Mouse (Mus musculus): ENCODE data around the gene Cdrt4. TPM values are rescaled to one million over a fixed set of nuclear protein-coding genes. Genes with fewer than 3 reads are reported as not detected.

Cdrt4 gene
- polyA plus RNA-seq, 1 experiment, result not detected

GRCm38 (mm10) chr11:62990811-62991210 is 39.8 kb downstream of the Cdrt4 start:
- WGBS, result 64% methylated on average over 5 of the region's 5 CpGs

DNA sequence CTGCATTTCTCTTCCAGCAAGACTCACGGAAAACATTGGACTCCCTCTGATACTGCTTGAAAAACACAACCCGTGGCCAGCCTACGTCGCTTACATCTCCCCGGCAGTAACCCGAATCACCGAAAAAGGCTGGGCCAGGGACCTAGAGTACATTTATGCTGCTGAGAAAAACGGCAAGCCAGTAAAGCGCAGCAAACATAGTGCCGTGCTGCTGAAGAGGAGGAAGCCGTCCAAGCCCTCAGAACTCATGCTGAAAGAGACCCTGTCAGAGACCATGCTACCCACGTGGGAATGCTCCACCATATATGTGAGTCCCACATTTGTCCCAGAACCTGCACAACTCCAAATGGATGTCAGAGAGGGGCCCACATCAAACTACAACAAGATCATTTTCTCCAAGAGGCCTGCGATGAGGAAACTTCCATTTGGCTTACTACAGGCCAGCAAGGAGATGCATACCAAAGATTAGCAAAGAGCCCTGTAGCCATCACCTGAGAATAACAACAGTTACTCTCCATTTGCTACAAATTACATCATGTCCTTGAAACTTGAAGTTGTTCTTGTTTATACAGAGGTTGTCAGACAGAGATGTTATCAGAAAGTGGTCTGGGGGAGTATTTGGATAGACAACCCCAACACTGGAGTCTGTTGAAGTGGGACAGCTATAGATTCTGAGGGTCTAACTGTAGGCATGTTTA is 41.7 kb downstream of the Cdrt4 start:
- WGBS, result 85% methylated on average over 13 of the region's 13 CpGs
- DNase-seq (ENCODE audit: low read depth, low spot score), result no peak

More at GRCm38 (mm10) chr11:62990811-62991210, 39.8 kb downstream of the Cdrt4 start:
- no peak for DNase-seq (ENCODE audit: low read depth, low spot score)

DNA sequence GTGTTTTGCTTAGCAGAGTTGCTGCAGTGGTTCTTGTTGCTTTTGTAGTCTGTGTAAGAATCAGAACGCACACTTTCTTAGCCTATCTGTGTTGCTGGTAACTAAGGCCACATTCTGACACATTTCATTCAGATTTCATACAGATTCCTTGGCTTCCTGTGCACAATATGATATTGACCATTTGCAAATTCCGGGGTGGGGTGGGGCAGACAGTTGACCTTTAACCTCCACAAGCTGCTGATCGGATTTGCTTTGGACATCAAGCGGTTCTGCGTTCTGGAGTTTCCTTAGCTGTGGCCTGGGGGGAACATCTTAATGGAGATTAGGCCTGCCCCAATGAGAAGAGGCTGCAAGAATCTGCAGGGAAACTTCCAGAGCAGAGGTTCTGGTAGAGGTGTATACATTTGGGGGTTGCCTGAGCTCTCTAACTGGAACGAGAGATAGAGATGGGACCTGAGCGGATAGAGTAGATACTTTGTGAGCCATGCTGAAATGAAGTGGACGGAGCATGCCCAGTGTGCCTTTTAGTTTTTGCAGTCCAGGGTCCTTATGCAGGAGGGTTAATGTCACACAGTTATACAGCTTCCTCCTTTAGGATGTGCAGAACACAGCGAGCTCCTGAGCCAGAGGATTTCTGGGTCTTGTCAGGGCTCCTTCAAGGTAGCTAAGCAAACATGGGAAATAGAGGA is 44.2 kb downstream of the Cdrt4 start:
- no peak for DNase-seq (ENCODE audit: low read depth, low spot score)
- 58% methylated on average over 9 of the region's 9 CpGs for WGBS

DNA sequence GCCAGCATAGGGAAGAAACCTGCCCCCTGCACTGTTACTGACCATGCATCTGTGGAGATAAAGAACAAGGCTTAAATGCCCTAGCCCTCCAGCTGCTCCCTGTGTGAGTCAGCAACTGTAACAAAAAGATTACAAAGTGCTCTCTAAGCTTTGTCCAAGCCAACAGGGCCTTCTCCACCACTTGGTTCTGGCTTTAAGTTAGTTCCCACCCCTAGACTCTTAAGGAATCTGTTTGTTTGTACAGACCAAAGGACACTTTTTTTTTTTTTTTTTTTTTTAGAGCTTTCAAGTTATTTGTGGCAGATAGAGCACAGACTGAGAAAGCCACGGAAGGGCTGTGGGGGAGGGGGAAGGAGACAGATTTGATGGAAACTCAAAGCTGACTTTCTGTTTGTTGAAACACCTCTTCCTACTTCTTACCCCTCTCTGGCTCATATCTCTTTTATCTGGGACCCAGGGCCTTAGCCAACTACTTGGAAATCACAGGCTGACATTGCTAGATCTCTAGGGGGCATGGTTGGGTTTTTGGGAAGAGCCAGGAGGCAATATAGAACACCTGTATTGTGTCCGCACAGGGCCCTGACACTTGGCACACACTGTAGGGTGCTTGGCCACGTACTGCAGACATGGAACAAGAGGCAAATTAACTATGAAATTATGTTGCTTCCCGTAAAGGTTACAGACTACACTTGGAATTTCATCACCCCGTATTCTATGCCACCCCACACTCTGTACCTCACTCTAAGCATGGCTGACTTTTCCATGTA is 44.9 kb downstream of the Cdrt4 start:
- WGBS, result 63% methylated on average over 5 of the region's 5 CpGs
- no peak for DNase-seq (ENCODE audit: low read depth, low spot score)

- DNase-seq (ENCODE audit: low read depth, low spot score), result no peak
- 69% methylated on average over 4 of the region's 4 CpGs for WGBS
Observed at GRCm38 (mm10) chr11:62996522-62996898, 45.5 kb downstream of the Cdrt4 start.

DNA sequence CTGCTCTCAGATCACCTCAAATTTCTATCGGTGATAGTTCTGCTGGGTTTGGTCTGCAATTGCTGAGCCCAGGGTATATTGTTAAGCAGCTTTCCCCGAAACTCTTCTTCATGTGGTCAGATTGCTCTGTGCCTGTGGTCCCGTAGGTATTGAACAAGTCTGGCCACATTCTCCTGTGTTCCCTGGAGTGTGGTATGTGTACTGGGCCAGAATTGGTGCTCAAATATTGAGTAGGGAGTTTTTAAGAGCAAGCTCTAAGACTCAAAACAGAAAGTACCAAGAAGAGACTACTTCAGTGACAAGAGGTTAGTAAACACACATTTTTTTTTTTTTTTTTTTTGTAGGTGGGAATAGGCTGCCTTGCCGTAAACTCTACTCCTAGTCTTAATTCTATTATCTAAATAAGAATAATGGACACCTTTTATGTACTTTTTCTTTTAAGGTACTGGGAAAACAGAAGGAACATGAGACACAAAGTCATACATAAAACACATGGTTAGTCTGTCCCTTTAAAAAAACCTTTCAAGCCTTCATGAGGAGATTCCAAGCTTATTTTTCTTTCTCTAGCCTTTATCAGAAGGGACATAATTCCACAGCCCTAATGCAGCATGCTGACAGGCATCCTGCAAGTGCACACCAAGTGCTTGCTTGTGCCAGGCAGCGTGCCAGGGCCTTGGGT is 46.2 kb downstream of the Cdrt4 start:
- no peak for DNase-seq (ENCODE audit: low read depth, low spot score)
- 82% methylated on average over 5 of the region's 5 CpGs for WGBS

DNA sequence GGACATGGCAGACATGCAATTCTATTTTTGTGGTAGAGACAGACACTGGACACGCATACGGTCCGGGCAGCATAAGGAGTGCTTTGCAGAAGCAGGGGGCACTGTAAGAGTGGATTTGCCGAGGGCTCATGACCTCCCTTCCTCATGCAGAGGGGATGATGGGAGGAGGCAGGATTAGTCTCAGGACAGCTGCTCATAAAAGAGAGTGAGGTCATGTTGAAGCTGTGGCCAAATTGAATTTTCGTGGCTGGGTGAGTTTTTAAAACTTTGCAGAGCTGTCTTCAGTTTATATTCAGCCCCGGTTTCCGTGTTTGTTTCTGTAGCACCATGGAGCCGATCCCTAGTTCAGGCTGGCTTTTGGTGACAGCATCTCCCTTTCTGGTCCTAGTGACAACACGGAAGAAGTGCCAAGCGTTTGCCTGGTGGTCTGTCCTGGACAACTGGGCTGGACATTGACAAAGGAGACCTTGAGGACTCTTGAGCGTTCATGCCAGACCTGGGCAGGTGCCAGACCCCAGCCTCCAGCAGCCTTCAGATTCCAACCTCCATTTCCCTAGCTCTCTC is 46.8 kb downstream of the Cdrt4 start:
- no peak for DNase-seq (ENCODE audit: low read depth, low spot score)
- WGBS, result 60% methylated on average over 11 of the region's 11 CpGs

DNA sequence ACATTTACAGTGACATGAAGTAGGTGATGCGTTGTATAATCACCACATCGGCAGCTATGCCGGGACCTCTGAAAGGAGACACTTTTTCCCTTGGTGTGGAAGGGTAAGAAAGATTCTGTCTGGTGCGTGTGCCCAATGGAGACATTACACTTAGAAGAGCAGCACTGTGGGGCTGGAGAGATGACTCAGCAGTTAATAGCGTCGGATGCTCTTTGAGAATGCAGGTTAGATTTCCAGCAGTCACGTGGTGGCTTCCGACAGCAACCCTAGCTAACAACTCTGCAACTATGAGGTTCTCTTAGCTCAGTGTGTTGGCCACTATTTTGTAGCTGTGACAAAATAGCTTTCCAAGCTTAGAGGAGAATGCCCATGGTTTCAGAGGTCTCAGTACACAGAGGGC is 49.1 kb downstream of the Cdrt4 start:
- 91% methylated on average over 8 of the region's 8 CpGs for WGBS
- DNase-seq (ENCODE audit: low read depth, low spot score), result no peak

DNA sequence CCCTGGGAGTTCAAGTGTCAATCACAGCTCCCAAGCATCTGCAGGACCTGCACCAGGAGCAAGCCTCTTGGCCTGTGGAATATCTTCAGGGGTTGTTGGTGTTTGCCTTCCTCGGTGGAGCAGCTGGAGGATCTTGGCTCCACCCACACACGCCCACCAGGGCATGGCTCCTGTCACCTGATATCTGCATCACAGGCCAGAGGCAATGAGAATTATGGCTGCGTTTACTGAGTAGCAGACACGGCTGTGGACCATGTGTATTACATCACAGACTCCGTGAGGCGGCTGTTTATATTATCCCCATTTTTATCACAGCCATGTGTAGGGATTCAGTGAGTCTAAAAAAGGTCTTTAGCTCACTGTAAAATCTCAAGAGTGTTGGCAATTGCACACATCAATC is 53.6 kb downstream of the Cdrt4 start:
- DNase-seq (ENCODE audit: low read depth, low spot score), result no peak
- 35% methylated on average over 6 of the region's 6 CpGs for WGBS

GRCm38 (mm10) chr11:63007376-63007775 is 56.4 kb downstream of the Cdrt4 start:
- DNase-seq (ENCODE audit: low read depth, low spot score), result no peak
- 93% methylated on average over 5 of the region's 5 CpGs for WGBS

GRCm38 (mm10) chr11:63008004-63008403 is 57.0 kb downstream of the Cdrt4 start:
- DNase-seq (ENCODE audit: low read depth, low spot score), result no peak
- WGBS, result 89% methylated on average over 3 of the region's 3 CpGs

- WGBS, result 61% methylated on average over 3 of the region's 3 CpGs
- no peak for DNase-seq (ENCODE audit: low read depth, low spot score)
Observed at GRCm38 (mm10) chr11:63009761-63010160, 58.8 kb downstream of the Cdrt4 start.

DNA sequence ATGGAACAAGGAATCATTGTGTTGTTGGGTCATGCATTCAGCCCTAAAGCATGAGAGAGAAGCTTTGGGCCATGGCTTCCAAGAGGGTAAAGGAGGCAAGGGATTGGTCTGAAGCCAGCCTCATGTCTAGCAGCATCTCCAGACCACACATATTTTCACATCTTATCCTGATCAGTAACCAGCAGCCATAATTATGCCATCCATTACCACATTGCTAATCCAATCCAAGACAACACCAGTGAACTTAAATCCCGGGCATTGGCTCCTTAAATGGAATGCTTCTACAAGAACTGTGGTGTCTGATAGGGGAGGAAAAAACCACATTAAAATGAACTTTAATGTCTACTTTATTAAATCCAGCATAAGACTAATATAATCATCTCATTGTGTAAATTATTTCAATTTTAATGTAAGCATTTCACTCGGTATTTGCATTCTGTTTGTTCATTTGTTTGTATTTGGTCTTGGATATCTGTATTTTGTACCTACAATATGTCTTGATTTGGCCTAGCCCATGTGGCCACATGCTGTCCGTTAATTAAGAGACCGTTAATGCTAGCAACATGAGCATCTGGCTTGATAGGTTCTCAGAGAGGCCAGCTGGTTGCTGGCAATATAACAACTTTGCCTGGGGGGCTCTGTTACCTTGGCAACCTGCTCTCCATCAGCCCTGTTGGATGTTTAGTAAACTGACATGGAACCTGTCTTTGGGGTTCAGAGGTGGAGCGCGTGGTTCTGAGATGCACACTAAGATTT is 66.5 kb downstream of the Cdrt4 start:
- 85% methylated on average over 6 of the region's 6 CpGs for WGBS
- no peak for DNase-seq (ENCODE audit: low read depth, low spot score)

- no peak for DNase-seq (ENCODE audit: low read depth, low spot score)
- WGBS, result 88% methylated on average over 6 of the region's 6 CpGs
Observed at GRCm38 (mm10) chr11:63018083-63018622, 67.2 kb downstream of the Cdrt4 start.

- no peak for DNase-seq (ENCODE audit: low read depth, low spot score)
Observed at GRCm38 (mm10) chr11:63020633-63021032, 69.6 kb downstream of the Cdrt4 start.

DNA sequence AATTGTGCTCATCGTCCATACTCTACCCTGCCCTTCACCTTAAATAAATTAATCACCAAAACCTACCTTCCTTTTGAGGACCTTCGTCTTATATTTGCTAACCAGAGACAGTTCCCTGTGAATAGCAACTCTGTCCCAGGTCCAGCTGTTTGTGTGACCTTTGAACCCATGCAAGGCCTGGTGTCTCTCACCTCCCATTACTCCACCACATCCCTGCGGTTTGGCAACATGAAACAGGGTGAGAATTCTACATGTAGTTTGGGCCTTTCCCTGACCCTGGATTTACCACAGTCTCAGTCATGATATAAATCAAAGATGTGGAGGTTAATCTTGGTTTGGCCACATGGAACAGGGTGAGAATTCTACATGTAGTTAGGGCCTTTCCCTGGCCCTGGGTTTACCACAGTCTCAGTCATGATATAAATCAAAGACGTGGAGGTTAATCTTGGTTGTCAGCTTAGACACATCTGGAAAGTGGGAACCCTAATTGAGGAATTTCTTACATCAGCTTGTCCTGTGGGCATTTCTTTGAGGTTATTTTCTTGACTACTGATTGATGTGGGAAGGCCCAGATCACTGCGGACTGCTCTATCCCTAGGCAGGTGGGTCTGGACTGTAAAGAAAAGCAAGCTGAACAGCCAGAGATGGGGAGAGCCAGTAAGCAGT is 70.3 kb downstream of the Cdrt4 start:
- no peak for DNase-seq (ENCODE audit: low read depth, low spot score)
- WGBS, result 60% methylated on average over 5 of the region's 5 CpGs

DNA sequence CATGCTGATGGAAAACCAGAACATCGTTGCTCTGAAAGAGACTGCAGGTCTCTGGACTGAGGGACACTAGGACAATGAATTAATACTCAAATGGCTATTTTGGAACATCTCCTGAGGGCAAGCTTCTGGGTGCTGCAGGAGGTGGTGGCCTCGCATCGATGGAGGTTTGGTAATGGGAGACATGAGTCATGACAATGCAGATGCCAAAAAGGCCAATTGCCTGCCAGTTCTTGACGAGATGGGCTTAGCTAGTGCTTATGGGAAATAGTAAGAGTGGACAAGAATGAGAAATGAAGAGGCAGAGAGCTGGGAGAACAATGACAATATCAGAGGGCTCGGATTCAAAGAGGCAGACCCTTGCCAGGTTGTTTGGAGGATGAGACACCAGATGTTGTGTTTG is 72.5 kb downstream of the Cdrt4 start:
- no peak for DNase-seq (ENCODE audit: low read depth, low spot score)
- 66% methylated on average over 5 of the region's 5 CpGs for WGBS

DNA sequence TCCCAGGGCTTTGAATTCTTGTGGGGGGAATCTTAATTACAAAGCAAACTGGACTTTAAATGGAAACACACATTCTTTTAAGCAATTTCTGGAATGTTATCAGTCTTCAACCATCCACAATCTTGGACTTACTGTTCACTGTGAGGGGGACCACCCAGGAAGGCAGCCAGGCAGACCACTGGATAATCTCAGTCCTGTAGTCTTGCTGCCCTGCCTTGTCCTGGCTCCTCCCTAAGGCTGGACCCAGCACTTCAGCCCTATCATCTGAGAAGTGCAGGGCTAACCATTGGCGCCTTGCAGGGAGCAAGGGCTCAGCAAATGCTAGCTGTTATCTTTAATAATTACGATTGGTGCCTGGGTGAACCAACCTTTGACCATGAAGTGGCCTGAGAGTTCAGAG is 73.1 kb downstream of the Cdrt4 start:
- WGBS, result 74% methylated on average over 2 of the region's 2 CpGs
- no peak for DNase-seq (ENCODE audit: low read depth, low spot score)

All from large intestine, adult 2 months (tissue).